Mouse (Mus musculus): Measurements from ENCODE around the gene Actbl2.
A peak's percentile ranks its signal among the peaks of the same experiment; 100 is the strongest.

Actbl2 gene

GRCm38 (mm10) chr13:111269789-111270335 lies 15.0 kb downstream of the Actbl2 start:
- no peak for DNase-seq (ENCODE audit: low spot score)

GRCm38 (mm10) chr13:111271868-111272267 lies 17.1 kb downstream of the Actbl2 start:
- DNase-seq (ENCODE audit: low spot score): no peak

GRCm38 (mm10) chr13:111286461-111287385 lies 31.9 kb downstream of the Actbl2 start:
- DNase-seq (ENCODE audit: low spot score): no peak

GRCm38 (mm10) chr13:111291161-111291957 lies 36.5 kb downstream of the Actbl2 start:
- no peak for DNase-seq (ENCODE audit: low spot score)

- peak; percentile 39 for DNase-seq (ENCODE audit: low spot score)
Measured at GRCm38 (mm10) chr13:111291958-111292493, 37.2 kb downstream of the Actbl2 start.

- no peak for DNase-seq (ENCODE audit: low spot score)
Measured at GRCm38 (mm10) chr13:111293478-111293877, 38.7 kb downstream of the Actbl2 start.

- DNase-seq (ENCODE audit: low spot score): no peak
Measured at GRCm38 (mm10) chr13:111294965-111295494, 40.2 kb downstream of the Actbl2 start.

GRCm38 (mm10) chr13:111296029-111296428 lies 41.2 kb downstream of the Actbl2 start:
- DNase-seq (ENCODE audit: low spot score): no peak

GRCm38 (mm10) chr13:111297614-111298013 lies 42.8 kb downstream of the Actbl2 start:
- no peak for DNase-seq (ENCODE audit: low spot score)

- no peak for DNase-seq (ENCODE audit: low spot score)
Measured at GRCm38 (mm10) chr13:111299145-111299713, 44.4 kb downstream of the Actbl2 start.

GRCm38 (mm10) chr13:111300846-111301245 lies 46.0 kb downstream of the Actbl2 start:
- DNase-seq (ENCODE audit: low spot score): no peak

- no peak for DNase-seq (ENCODE audit: low spot score)
Measured at GRCm38 (mm10) chr13:111301431-111301830, 46.6 kb downstream of the Actbl2 start.

- DNase-seq (ENCODE audit: low spot score): no peak
Measured at GRCm38 (mm10) chr13:111304194-111304593, 49.4 kb downstream of the Actbl2 start.

- no peak for DNase-seq (ENCODE audit: low spot score)
Measured at GRCm38 (mm10) chr13:111304736-111305135, 49.9 kb downstream of the Actbl2 start.
